In the genomic region with DNA sequence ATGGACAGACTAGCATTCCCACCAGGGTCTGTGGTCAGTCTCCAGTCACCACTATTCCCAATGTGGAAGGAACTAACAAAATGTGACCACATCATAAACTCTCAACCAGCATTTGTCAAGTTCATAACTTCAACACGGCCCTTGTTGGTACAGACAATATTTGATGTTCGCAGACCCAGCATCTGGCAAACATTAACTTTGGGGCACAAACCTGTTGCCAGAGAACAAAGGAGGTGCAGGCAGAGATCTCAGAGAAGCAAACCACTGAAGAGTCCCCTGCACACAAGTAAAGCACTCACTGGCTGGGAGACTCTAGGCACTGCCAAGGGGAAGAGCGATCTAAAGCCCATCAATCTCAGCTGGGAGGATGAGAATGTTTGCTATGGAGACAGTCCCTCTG, we compare ENCODE assay signal across 19 mouse cellular contexts.
A peak's percentile ranks its signal among the peaks of the same experiment; 100 is the strongest.
DNase-seq lines count a peak whose midpoint lies in the region; ATAC-seq and TF ChIP-seq lines count a peak whose summit lies in the region.
"Had no signal": no experiment of that assay in that cellular context is flagged by ENCODE, and none has a peak within 500 bp of the region (broad histone marks: within the 10 kb centered on the region; RNA-seq: fewer than 3 reads in every experiment).

No protein-coding gene starts in this region.

- 0 out of 2 replicates have a peak overlapping the region, but pooled peaks have one; percentile 17 for H3K9ac ChIP-seq in liver, adult 2 months (ENCODE audit: low read depth, low read length)
- no peak overlapping the region for H3K9ac ChIP-seq in midbrain, postnatal 0 days (replicated peaks; ENCODE audit: low read length, poor library complexity, severe bottlenecking)
- no peak overlapping the region for H3K9ac ChIP-seq in midbrain, embryonic 16.5 days (ENCODE audit: low read depth, low read length)
- no peak overlapping the region for H3K9ac ChIP-seq in embryonic facial prominence, embryonic 11.5 days (replicated peaks; ENCODE audit: low read length)
- no peak overlapping the region for H3K9ac ChIP-seq in neural tube, embryonic 13.5 days
- H3K9ac ChIP-seq: embryonic facial prominence, embryonic 12.5 days; heart, embryonic 12.5 days had no signal

- H3K27me3 ChIP-seq in liver, adult 2 months (ENCODE audit: control insufficient read depth, insufficient read depth, low read length) = no peaks in the 10 kb centered on the region
- no peaks in the 10 kb centered on the region for H3K27me3 ChIP-seq in midbrain, postnatal 0 days (ENCODE audit: insufficient read depth, low read length)
- no peaks in the 10 kb centered on the region for H3K27me3 ChIP-seq in midbrain, embryonic 16.5 days (ENCODE audit: control insufficient read depth, insufficient read depth, low read depth, low read length)
- no peaks in the 10 kb centered on the region for H3K27me3 ChIP-seq in embryonic facial prominence, embryonic 11.5 days (ENCODE audit: control insufficient read depth, insufficient read depth, low read length)
- H3K27me3 ChIP-seq in neural tube, embryonic 13.5 days = no peaks in the 10 kb centered on the region
- H3K27me3 ChIP-seq: embryonic facial prominence, embryonic 12.5 days; heart, embryonic 12.5 days had no signal

- H3K36me3 ChIP-seq in liver, adult 2 months (ENCODE audit: control insufficient read depth, insufficient read depth, low read length) = no peaks in the 10 kb centered on the region
- no peaks in the 10 kb centered on the region for H3K36me3 ChIP-seq in midbrain, postnatal 0 days (ENCODE audit: insufficient read depth, low read length)
- H3K36me3 ChIP-seq in midbrain, embryonic 16.5 days (ENCODE audit: control insufficient read depth, insufficient read depth, low read length) = no peaks in the 10 kb centered on the region
- no peaks in the 10 kb centered on the region for H3K36me3 ChIP-seq in embryonic facial prominence, embryonic 11.5 days (replicated peaks; ENCODE audit: control insufficient read depth, insufficient read depth, low read depth, low read length)
- no peaks in the 10 kb centered on the region for H3K36me3 ChIP-seq in neural tube, embryonic 13.5 days
- H3K36me3 ChIP-seq: embryonic facial prominence, embryonic 12.5 days; heart, embryonic 12.5 days had no signal

- peaks cover 5% of the 10 kb centered on the region; the same call in 1 of the 2 replicates for H3K79me2 ChIP-seq in liver, adult 2 months (ENCODE audit: control insufficient read depth, insufficient read depth, low read length)

- TF ChIP-seq CTCF in liver, adult 2 months (IDR thresholded peaks at IDR 0.05; ENCODE audit: low read depth, low read length) = no peak
- no peak for TF ChIP-seq CTCF in midbrain, postnatal 0 days (IDR thresholded peaks at IDR 0.05)
- TF ChIP-seq CTCF in left cerebral cortex, adult 2 months (IDR thresholded peaks at IDR 0.05) = no peak

- TF ChIP-seq POLR2A in liver, adult 2 months (IDR thresholded peaks at IDR 0.05; ENCODE audit: extremely low read depth, insufficient read depth, low read length) = no peak

- peak; percentile 78 for DNase-seq in liver, adult 2 months (ENCODE audit: extremely low read depth, low read depth, low spot score)
- no peak for DNase-seq in liver
- peak; percentile 12 for DNase-seq in midbrain, postnatal 0 days (ENCODE audit: low spot score)
- peak; percentile 49 for DNase-seq in embryonic facial prominence, embryonic 11.5 days (ENCODE audit: low spot score)
- DNase-seq in heart, adult 11 months = no peak
- no peak for DNase-seq in left cerebral cortex, adult 2 months (ENCODE audit: extremely low spot score in 1 of 2, low spot score in 2 of 2)
- DNase-seq: adrenal gland, postnatal 10 days; cerebellum, adult 9-10 months; gastrocnemius, postnatal 25 days; heart, postnatal 36 days; kidney, postnatal 25 days; layer of hippocampus, postnatal 36 days; left cerebral cortex, postnatal 4 days; thymus, postnatal 4 days had no signal

- no peak overlapping the region for H3K4me2 ChIP-seq in midbrain, postnatal 0 days (ENCODE audit: low read depth, low read length, poor library complexity, severe bottlenecking)
- no peak overlapping the region for H3K4me2 ChIP-seq in midbrain, embryonic 16.5 days (ENCODE audit: low read length)
- H3K4me2 ChIP-seq in embryonic facial prominence, embryonic 11.5 days (ENCODE audit: low read depth, low read length) = no peak overlapping the region
- no peak overlapping the region for H3K4me2 ChIP-seq in neural tube, embryonic 13.5 days
- H3K4me2 ChIP-seq: embryonic facial prominence, embryonic 12.5 days; heart, embryonic 12.5 days had no signal

- no peaks in the 10 kb centered on the region for H3K9me3 ChIP-seq in midbrain, postnatal 0 days (ENCODE audit: low read length)
- H3K9me3 ChIP-seq in midbrain, embryonic 16.5 days (replicated peaks; ENCODE audit: control insufficient read depth, low read length, poor library complexity, severe bottlenecking) = no peaks in the 10 kb centered on the region
- H3K9me3 ChIP-seq in embryonic facial prominence, embryonic 11.5 days (replicated peaks; ENCODE audit: control insufficient read depth, low read length) = no peaks in the 10 kb centered on the region
- H3K9me3 ChIP-seq in neural tube, embryonic 13.5 days = no peaks in the 10 kb centered on the region
- H3K9me3 ChIP-seq: embryonic facial prominence, embryonic 12.5 days; heart, embryonic 12.5 days had no signal

- peak overlapping the region; percentile 10; the same call in 1 of the 2 replicates for H3K27ac ChIP-seq in liver, adult 2 months (replicated peaks; ENCODE audit: insufficient read depth, low read depth, low read length)
- no peak overlapping the region for H3K27ac ChIP-seq in midbrain, postnatal 0 days (ENCODE audit: low read depth, low read length)
- H3K27ac ChIP-seq in midbrain, embryonic 16.5 days (ENCODE audit: low read length) = no peak overlapping the region
- H3K27ac ChIP-seq in embryonic facial prominence, embryonic 11.5 days (replicated peaks; ENCODE audit: low read depth, low read length) = no peak overlapping the region
- 0 out of 2 replicates have a peak overlapping the region, but pooled peaks have one; percentile 3 for H3K27ac ChIP-seq in neural tube, embryonic 13.5 days (replicated peaks)
- no peak overlapping the region for H3K27ac ChIP-seq in left cerebral cortex, adult 2 months
- H3K27ac ChIP-seq: embryonic facial prominence, embryonic 12.5 days; macrophage had no signal

- no peak for ATAC-seq in midbrain, postnatal 0 days (ENCODE audit: low FRiP score)
- ATAC-seq in midbrain, embryonic 16.5 days = no peak
- no peak for ATAC-seq in embryonic facial prominence, embryonic 11.5 days (replicated peaks; ENCODE audit: insufficient number of reproducible peaks, low FRiP score, low TSS enrichment, low read depth)
- no peak for ATAC-seq in neural tube, embryonic 13.5 days (ENCODE audit: low read depth)

- H3K4me3 ChIP-seq in liver, adult 2 months (ENCODE audit: insufficient read depth, low read depth, low read length) = no peak overlapping the region
- no peak overlapping the region for H3K4me3 ChIP-seq in midbrain, postnatal 0 days (ENCODE audit: low read depth, low read length)
- H3K4me3 ChIP-seq in midbrain, embryonic 16.5 days (ENCODE audit: low read depth, low read length) = no peak overlapping the region
- no peak overlapping the region for H3K4me3 ChIP-seq in embryonic facial prominence, embryonic 11.5 days (ENCODE audit: low read depth, low read length)
- no peak overlapping the region for H3K4me3 ChIP-seq in neural tube, embryonic 13.5 days
- H3K4me3 ChIP-seq in left cerebral cortex, adult 2 months = no peak overlapping the region
- H3K4me3 ChIP-seq: embryonic facial prominence, embryonic 12.5 days; heart, embryonic 12.5 days had no signal

- H3K4me1 ChIP-seq in liver, adult 2 months (ENCODE audit: control insufficient read depth, insufficient read depth, low read length) = peaks cover 3% of the 10 kb centered on the region
- H3K4me1 ChIP-seq in midbrain, postnatal 0 days (ENCODE audit: insufficient read depth, low read length) = no peaks in the 10 kb centered on the region
- H3K4me1 ChIP-seq in midbrain, embryonic 16.5 days (ENCODE audit: control insufficient read depth, insufficient read depth, low read length) = peaks cover 3% of the 10 kb centered on the region; the same call in 1 of the 2 replicates
- no peaks in the 10 kb centered on the region for H3K4me1 ChIP-seq in embryonic facial prominence, embryonic 11.5 days (ENCODE audit: control insufficient read depth, insufficient read depth, low read length)
- H3K4me1 ChIP-seq in neural tube, embryonic 13.5 days (replicated peaks) = peaks cover 7% of the 10 kb centered on the region; the same call in 1 of the 2 replicates

- intact Hi-C loops in left cerebral cortex, adult 2 months (cut with DNase I) = no loop called here

- 28% methylated on average over 3 of the region's 3 CpGs for WGBS in liver, adult 2 months
- 75% methylated on average over 3 of the region's 3 CpGs for WGBS in midbrain, postnatal 0 days
- WGBS in midbrain, embryonic 16.5 days = 80% methylated on average over 3 of the region's 3 CpGs
- 51% methylated on average over 3 of the region's 3 CpGs for WGBS in embryonic facial prominence, embryonic 11.5 days
- WGBS in neural tube, embryonic 13.5 days = 49% methylated on average over 3 of the region's 3 CpGs

Comparison
In these comparisons a context has a peak if more than half of its experiments do, and no peak if none do; other contexts are left out.
1. DNase-seq: peak in liver, adult 2 months (single experiment), midbrain, postnatal 0 days (single experiment) and embryonic facial prominence, embryonic 11.5 days (single experiment); none in liver (single experiment), heart, adult 11 months (single experiment) and left cerebral cortex, adult 2 months (0 of 2).
2. H3K27ac ChIP-seq: peak in liver, adult 2 months (single experiment) and neural tube, embryonic 13.5 days (single experiment); none in midbrain, postnatal 0 days (single experiment), midbrain, embryonic 16.5 days (single experiment), embryonic facial prominence, embryonic 11.5 days (single experiment) and left cerebral cortex, adult 2 months (single experiment).